Mouse (Mus musculus) hindbrain, embryonic 14.5 days (tissue): ENCODE measurements at regions not wholly inside any gene's neighbourhood (a gene's known extent, or its start where the extent isn't known, plus 50 kb on each side); places are given as distances from the start of the nearest gene placed in this dataset.
A peak's percentile ranks its signal among the peaks of the same experiment; 100 is the strongest.

ENCODE experiments used
- ATAC-seq: fragments of 200-750 bp; cut with Nextera tagmentation; 2 replicates; pipeline ENCODE4 v1.8.0; 2017; ENCODE audit warnings: moderate number of reproducible peaks, mild to moderate bottlenecking, moderate TSS enrichment, moderate library complexity; ENCODE audit not compliant: low FRiP score
- DNase-seq: peaks from one replicate; pipeline ENCODE4 v3.0.0-alpha.2; 2015; ENCODE audit warnings: low spot score
- H3K27ac ChIP-seq: fragments of 300-500 bp; sonication (generic); 2 replicates; pipeline ENCODE4 v1.5.1; 2014; ENCODE audit warnings: mild to moderate bottlenecking, moderate library complexity
- H3K27me3 ChIP-seq: fragments of 300-500 bp; sonication (generic); 2 replicates; pipeline ENCODE4 v1.6.1; 2014; ENCODE audit warnings: mild to moderate bottlenecking, low read length, mixed read lengths; ENCODE audit not compliant: control insufficient read depth, insufficient read depth
- H3K36me3 ChIP-seq: fragments of 300-500 bp; sonication (generic); replicated peaks from 2 replicates; pipeline ENCODE4 v1.6.1; 2014; ENCODE audit not compliant: control insufficient read depth, insufficient read depth
- H3K4me1 ChIP-seq: fragments of 300-500 bp; sonication (generic); replicated peaks from 2 replicates; pipeline ENCODE4 v1.6.1; 2014; ENCODE audit warnings: antibody characterized with exemption, low read length, mixed read lengths; ENCODE audit not compliant: control insufficient read depth, insufficient read depth
- H3K4me2 ChIP-seq: fragments of 300-500 bp; sonication (generic); replicated peaks from 2 replicates; pipeline ENCODE4 v1.6.1; 2014; ENCODE audit warnings: mild to moderate bottlenecking, moderate library complexity
- H3K4me3 ChIP-seq: fragments of 300-500 bp; sonication (generic); replicated peaks from 2 replicates; pipeline ENCODE4 v1.5.1; 2014; ENCODE audit warnings: mild to moderate bottlenecking, low read length
- H3K9ac ChIP-seq: fragments of 300-500 bp; sonication (generic); 2 replicates; pipeline ENCODE4 v1.6.1; 2014
- H3K9me3 ChIP-seq: fragments of 300-500 bp; sonication (generic); 2 replicates; pipeline ENCODE4 v1.6.1; 2016; ENCODE audit warnings: low read length; ENCODE audit not compliant: control insufficient read depth
- WGBS: fragments of 180-500 bp; shearing (Covaris S2); extraction: QIAGEN DNeasy Blood & Tissue Kit; methylation state at CpG from one replicate; pipeline ENCODE4 v1.1.7; 2014; 5-methylcytosine and 5-hydroxymethylcytosine counted together

GRCm38 (mm10) chr12:95173810-95174402, 518.1 kb upstream of the Flrt2 start:
- H3K9me3 ChIP-seq: no peaks in the 10 kb centered on the region
- no peak overlapping the region for H3K4me3 ChIP-seq
- DNase-seq (peak; percentile 24), ATAC-seq (no peak; the same call in 1 of the 2 replicates)
- H3K36me3 ChIP-seq: no peaks in the 10 kb centered on the region
- H3K9ac ChIP-seq: no peak overlapping the region
- H3K4me1 ChIP-seq: no peaks in the 10 kb centered on the region
- H3K4me2 ChIP-seq: no peak overlapping the region
- 19% methylated on average over 1 of the region's 1 CpGs for WGBS
- no peaks in the 10 kb centered on the region for H3K27me3 ChIP-seq
- H3K27ac ChIP-seq: no peak overlapping the region

GRCm38 (mm10) chr12:95202486-95202885, 489.5 kb upstream of the Flrt2 start:
- WGBS: 91% methylated on average over 8 of the region's 8 CpGs
- no peaks in the 10 kb centered on the region for H3K9me3 ChIP-seq
- no peak overlapping the region for H3K4me3 ChIP-seq
- H3K9ac ChIP-seq: no peak overlapping the region
- no peak overlapping the region for H3K27ac ChIP-seq
- ATAC-seq (no peak), DNase-seq (no peak)
- H3K36me3 ChIP-seq: no peaks in the 10 kb centered on the region
- H3K4me1 ChIP-seq: no peaks in the 10 kb centered on the region
- no peaks in the 10 kb centered on the region for H3K27me3 ChIP-seq
- H3K4me2 ChIP-seq: no peak overlapping the region

GRCm38 (mm10) chr12:95205081-95205480, 486.9 kb upstream of the Flrt2 start:
- Histone ChIP-seq H3K27ac (no peak overlapping the region), H3K4me3 (no peak overlapping the region), H3K4me2 (no peak overlapping the region), H3K36me3 (no peaks in the 10 kb centered on the region), H3K27me3 (no peaks in the 10 kb centered on the region), H3K9ac (no peak overlapping the region), H3K4me1 (no peaks in the 10 kb centered on the region), H3K9me3 (no peaks in the 10 kb centered on the region)
- no peak for DNase-seq
- WGBS: 66% methylated on average over 3 of the region's 3 CpGs
- no peak for ATAC-seq

GRCm38 (mm10) chr12:95239158-95239779, 452.8 kb upstream of the Flrt2 start:
- ATAC-seq (no peak), DNase-seq (no peak)
- Histone ChIP-seq H3K9me3 (no peaks in the 10 kb centered on the region), H3K27ac (no peak overlapping the region), H3K4me1 (no peaks in the 10 kb centered on the region), H3K36me3 (no peaks in the 10 kb centered on the region), H3K4me2 (no peak overlapping the region), H3K9ac (no peak overlapping the region), H3K27me3 (no peaks in the 10 kb centered on the region), H3K4me3 (no peak overlapping the region)
- WGBS: 79% methylated on average over 3 of the region's 3 CpGs

- H3K9me3 ChIP-seq: 0 out of 2 replicates have a peak, but pooled peaks cover 6% of the 10 kb centered on the region
- no peak overlapping the region for H3K4me3 ChIP-seq
- no peak overlapping the region for H3K27ac ChIP-seq
- H3K4me2 ChIP-seq: no peak overlapping the region
- 78% methylated on average over 3 of the region's 3 CpGs for WGBS
- no peak overlapping the region for H3K9ac ChIP-seq
- no peaks in the 10 kb centered on the region for H3K27me3 ChIP-seq
- no peaks in the 10 kb centered on the region for H3K4me1 ChIP-seq
- DNase-seq: no peak
- ATAC-seq: no peak
- H3K36me3 ChIP-seq: no peaks in the 10 kb centered on the region
Observed at GRCm38 (mm10) chr12:95267187-95267586, 424.8 kb upstream of the Flrt2 start.

- 90% methylated on average over 2 of the region's 2 CpGs for WGBS
- no peak for DNase-seq
- H3K9ac ChIP-seq: no peak overlapping the region
- no peak overlapping the region for H3K27ac ChIP-seq
- H3K36me3 ChIP-seq: no peaks in the 10 kb centered on the region
- H3K4me2 ChIP-seq: no peak overlapping the region
- H3K9me3 ChIP-seq: no peaks in the 10 kb centered on the region
- no peaks in the 10 kb centered on the region for H3K4me1 ChIP-seq
- no peak overlapping the region for H3K4me3 ChIP-seq
- no peaks in the 10 kb centered on the region for H3K27me3 ChIP-seq
- no peak for ATAC-seq
Observed at GRCm38 (mm10) chr12:95305386-95305785, 386.6 kb upstream of the Flrt2 start.

GRCm38 (mm10) chr12:95315151-95315750, 376.8 kb upstream of the Flrt2 start:
- no peak overlapping the region for H3K27ac ChIP-seq
- H3K27me3 ChIP-seq: no peaks in the 10 kb centered on the region
- 90% methylated on average over 2 of the region's 2 CpGs for WGBS
- no peak overlapping the region for H3K9ac ChIP-seq
- H3K4me1 ChIP-seq: no peaks in the 10 kb centered on the region
- H3K9me3 ChIP-seq: no peaks in the 10 kb centered on the region
- H3K36me3 ChIP-seq: no peaks in the 10 kb centered on the region
- no peak overlapping the region for H3K4me2 ChIP-seq
- ATAC-seq (no peak), DNase-seq (no peak)
- no peak overlapping the region for H3K4me3 ChIP-seq

GRCm38 (mm10) chr12:95316820-95317219, 375.2 kb upstream of the Flrt2 start:
- H3K9ac ChIP-seq: no peak overlapping the region
- no peaks in the 10 kb centered on the region for H3K4me1 ChIP-seq
- no peaks in the 10 kb centered on the region for H3K36me3 ChIP-seq
- H3K9me3 ChIP-seq: no peaks in the 10 kb centered on the region
- no peak overlapping the region for H3K4me2 ChIP-seq
- H3K27me3 ChIP-seq: no peaks in the 10 kb centered on the region
- no peak overlapping the region for H3K27ac ChIP-seq
- no peak overlapping the region for H3K4me3 ChIP-seq
- 50% methylated on average over 1 of the region's 1 CpGs for WGBS
- no peak for ATAC-seq
- DNase-seq: no peak

- Histone ChIP-seq H3K4me3 (no peak overlapping the region), H3K36me3 (no peaks in the 10 kb centered on the region), H3K27me3 (no peaks in the 10 kb centered on the region), H3K9ac (no peak overlapping the region), H3K27ac (no peak overlapping the region), H3K4me1 (no peaks in the 10 kb centered on the region), H3K9me3 (no peaks in the 10 kb centered on the region), H3K4me2 (no peak overlapping the region)
- 44% methylated on average over 3 of the region's 3 CpGs for WGBS
- DNase-seq (no peak), ATAC-seq (no peak)
Observed at GRCm38 (mm10) chr12:95321693-95322092, 370.3 kb upstream of the Flrt2 start.
